Mouse (Mus musculus) megakaryocyte-erythroid progenitor cell, adult 5 weeks (primary cell): Measurements from ENCODE around the gene Rbck1. TPM values are rescaled to one million over a fixed set of nuclear protein-coding genes. Genes with fewer than 3 reads are reported as not detected.

Experiments
- polyA plus RNA-seq: library from polyadenylated mRNA; stranded (reverse); fragments of >175 nt; gene quantifications from 2 replicates; pipeline ENCODE4 v1.2.3, GENCODE M21; 2012

The Rbck1 gene
- polyA plus RNA-seq: 217 and 239 TPM in 2 replicates

GRCm38 (mm10) chr2:152332101-152332825, at the start of gene Rbck1:
Gene Rbck1 (minus strand): TSS chr2:152332653.

DNA sequence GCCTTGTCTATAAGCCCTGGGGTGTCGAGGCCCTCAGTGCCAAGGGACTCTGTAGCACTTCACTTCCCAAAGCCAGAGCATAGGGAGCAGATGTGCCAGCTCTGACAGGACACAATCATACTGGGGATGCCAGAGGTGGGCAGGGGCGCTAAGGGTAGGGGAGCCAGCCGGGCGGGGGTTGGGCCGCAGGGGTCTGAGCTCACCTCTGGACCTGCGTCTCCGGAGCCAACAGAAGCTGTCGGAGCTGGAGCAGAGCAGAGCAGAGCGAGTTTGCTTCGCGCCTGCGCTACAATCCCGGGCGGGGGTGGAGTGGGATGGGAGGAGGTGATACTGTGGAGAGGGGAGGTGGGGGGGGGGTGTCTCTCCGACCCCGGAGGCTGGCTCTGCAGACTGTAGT, 43.9 kb upstream of the Rbck1 start, which contains the start of gene Nrsn2:
Nrsn2 (minus strand) TSS at position 294 of the 397 bp plus-strand sequence.

GRCm38 (mm10) chr2:152343329-152344213, 11.1 kb upstream of the Rbck1 start, which contains the start of gene Trib3:
Gene Trib3 (minus strand): TSS chr2:152344032.

GRCm38 (mm10) chr2:152293727-152294475, 38.6 kb downstream of the Rbck1 start, which contains the start of gene Tbc1d20:
Gene Tbc1d20 (plus strand): TSS chr2:152293828.

Other genes starting within 250 kb of the Rbck1 start
- gene Srxn1, start 227.1 kb downstream of the Rbck1 start, polyA plus RNA-seq: 3.9 and 5.3 TPM in 2 replicates
- 2.9 and 4.3 TPM in 2 replicates for gene Tcf15, start 189.1 kb downstream of the Rbck1 start, polyA plus RNA-seq
- gene Csnk2a1, start 105.8 kb downstream of the Rbck1 start, polyA plus RNA-seq: 9.7 and 9.8 TPM in 2 replicates
- gene Tbc1d20, start 38.8 kb downstream of the Rbck1 start, polyA plus RNA-seq: 10.6 and 17.0 TPM in 2 replicates
- gene Trib3, start 11.4 kb upstream of the Rbck1 start, polyA plus RNA-seq: 1.9 and 4.1 TPM in 2 replicates
- gene Nrsn2, start 44.0 kb upstream of the Rbck1 start, polyA plus RNA-seq: not detected in 2 replicates
- 40.4 and 58.1 TPM in 2 replicates for gene Sox12, start 65.4 kb upstream of the Rbck1 start, polyA plus RNA-seq
- 3.9 and 4.9 TPM in 2 replicates for gene Zcchc3, start 82.4 kb upstream of the Rbck1 start, polyA plus RNA-seq
- gene 6820408C15Rik, start 82.9 kb upstream of the Rbck1 start, polyA plus RNA-seq: not detected in 2 replicates
- not detected in 2 replicates for gene Defb23, start 132.0 kb upstream of the Rbck1 start, polyA plus RNA-seq
- not detected in 2 replicates for gene Defb20, start 144.4 kb upstream of the Rbck1 start, polyA plus RNA-seq
- gene Defb22, start 157.5 kb upstream of the Rbck1 start, polyA plus RNA-seq: not detected in 2 replicates
- not detected in 2 replicates for gene Defb26, start 179.0 kb upstream of the Rbck1 start, polyA plus RNA-seq
- not detected in 2 replicates for gene Defb28, start 185.6 kb upstream of the Rbck1 start, polyA plus RNA-seq
- not detected in 2 replicates for gene Defb29, start 207.4 kb upstream of the Rbck1 start, polyA plus RNA-seq
- not detected in 2 replicates for gene Gm17416, start 236.7 kb upstream of the Rbck1 start, polyA plus RNA-seq
- gene Defb21, start 240.1 kb upstream of the Rbck1 start, polyA plus RNA-seq: not detected in 2 replicates
- not detected in 2 replicates for gene Defb19, start 247.7 kb upstream of the Rbck1 start, polyA plus RNA-seq